Mouse (Mus musculus) central nervous system, embryonic 18 days (tissue): ENCODE results near the gene Vmn1r219. TPM values are rescaled to one million over a fixed set of nuclear protein-coding genes. Genes with fewer than 3 reads are reported as not detected.

ENCODE experiments used
- polyA plus RNA-seq: library from polyadenylated mRNA; depleted of rRNA; stranded (reverse); fragments of >200 nt; gene quantifications from 2 replicates; pipeline ENCODE4 v1.2.3, GENCODE M21; 2012; rRNA removed

Gene Vmn1r219
- not detected in 2 replicates for polyA plus RNA-seq

DNA sequence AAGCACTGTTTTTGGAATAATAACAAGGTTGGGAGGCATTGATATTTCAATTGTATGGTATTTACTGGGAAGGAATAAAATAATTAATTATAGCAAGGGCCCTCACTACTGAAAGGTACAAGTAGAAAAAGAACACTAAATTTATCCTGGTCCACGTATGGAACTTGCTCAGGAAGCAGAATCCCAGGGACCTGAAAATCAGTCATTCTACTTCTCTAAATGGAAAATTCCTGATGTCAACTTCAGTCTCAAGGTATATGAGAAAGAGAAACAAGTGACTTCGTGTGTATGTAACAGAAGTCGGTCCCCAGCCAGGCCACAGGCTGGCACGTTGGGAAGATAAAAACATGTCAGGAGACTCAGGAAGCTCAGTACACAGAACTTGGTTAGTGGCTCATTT lies at the start of gene Vmn1r219:
TSS of gene Vmn1r219 (plus strand) at position 301 of the 400 bp plus-strand sequence.

GRCm38 (mm10) chr13:23118126-23118525 lies 41.0 kb upstream of the Vmn1r219 start, which contains the start of gene Vmn1r217:
Vmn1r217 (minus strand) TSS chr13:23118226.

DNA sequence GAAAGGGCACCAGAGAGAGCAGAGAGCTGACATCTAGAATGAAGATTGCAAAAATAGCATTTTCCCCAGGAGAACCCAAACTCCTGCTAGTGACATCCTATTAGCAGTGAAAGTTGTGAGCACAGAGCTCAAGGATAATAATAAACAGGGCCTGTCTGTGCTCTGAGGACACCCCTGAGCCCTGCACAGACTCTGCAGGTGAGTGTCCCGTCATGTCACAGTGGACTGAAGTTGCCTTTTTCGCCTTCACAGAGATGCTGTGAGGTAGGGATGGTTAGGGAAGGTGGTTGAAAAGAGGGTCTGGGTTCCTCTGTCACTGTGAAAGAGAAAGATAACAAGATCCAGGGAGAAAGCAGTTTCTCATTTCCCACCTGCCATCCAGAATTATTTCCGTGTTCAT lies 26.0 kb upstream of the Vmn1r219 start, which contains the start of gene Vmn1r218:
TSS of gene Vmn1r218 (plus strand) at position 57 of the 400 bp plus-strand sequence.

DNA sequence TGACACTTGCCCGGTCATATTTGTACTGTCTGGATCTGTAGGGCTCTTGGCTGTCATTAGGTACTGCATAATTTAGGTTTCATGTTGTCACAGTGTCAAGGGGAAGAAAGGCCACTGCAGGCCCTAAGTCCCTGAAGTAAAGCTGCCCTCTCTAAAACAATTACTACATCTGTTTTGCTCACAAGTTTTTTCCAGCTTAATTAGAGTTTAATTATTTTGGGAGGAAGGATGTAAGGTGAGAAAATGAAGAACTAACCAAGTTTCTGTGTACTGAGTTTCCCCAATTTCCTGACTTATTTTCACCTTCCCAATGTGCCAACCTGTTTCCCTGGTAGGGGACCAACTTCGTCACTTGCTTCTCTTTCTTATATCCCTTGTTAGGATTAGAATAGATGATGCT lies 28.8 kb downstream of the Vmn1r219 start, which contains the start of gene Vmn1r220:
TSS of gene Vmn1r220 (minus strand) at position 101 of the 400 bp plus-strand sequence.

GRCm38 (mm10) chr13:23213827-23214226 lies 54.7 kb downstream of the Vmn1r219 start, which contains the start of gene Vmn1r221:
Vmn1r221 (plus strand) TSS chr13:23214127.

Other genes with a start within 250 kb of the Vmn1r219 start
- gene Vmn1r213, start 151.7 kb upstream of the Vmn1r219 start, polyA plus RNA-seq = 0.03 TPM in 1 of 2 replicates, not detected in the other
- gene Vmn1r214, start 128.9 kb upstream of the Vmn1r219 start, polyA plus RNA-seq = not detected in 2 replicates
- not detected in 2 replicates for gene Vmn1r215, start 91.3 kb upstream of the Vmn1r219 start, polyA plus RNA-seq
- not detected in 2 replicates for gene Vmn1r217, start 41.1 kb upstream of the Vmn1r219 start, polyA plus RNA-seq
- not detected in 2 replicates for gene Vmn1r218, start 26.2 kb upstream of the Vmn1r219 start, polyA plus RNA-seq
- not detected in 2 replicates for gene Vmn1r220, start 28.7 kb downstream of the Vmn1r219 start, polyA plus RNA-seq
- not detected in 2 replicates for gene Vmn1r221, start 54.8 kb downstream of the Vmn1r219 start, polyA plus RNA-seq
- not detected in 2 replicates for gene Vmn1r222, start 76.6 kb downstream of the Vmn1r219 start, polyA plus RNA-seq
- gene Vmn1r223, start 87.8 kb downstream of the Vmn1r219 start, polyA plus RNA-seq = not detected in 2 replicates
- gene Zfp322a, start 209.9 kb downstream of the Vmn1r219 start, polyA plus RNA-seq = 22.3 and 23.5 TPM in 2 replicates